Mouse (Mus musculus) MEL (cell line): ENCODE data around the gene Kcnj4. TPM values are rescaled to one million over a fixed set of nuclear protein-coding genes. Genes with fewer than 3 reads are reported as not detected.

Experiments
- DNase-seq: peaks from one replicate; pipeline ENCODE4 v3.0.0; 2011; ENCODE audit warnings: low read depth, low spot score
- H3K27ac ChIP-seq: 2 replicates; pipeline ENCODE4 v1.5.1; 2012; ENCODE audit warnings: low read depth, mild to moderate bottlenecking, control low read depth, low read length, moderate library complexity; ENCODE audit not compliant: control insufficient read depth
- H3K27me3 ChIP-seq, 2 experiments: fragments of 150-350 bp in 1 of 2; sonication (generic) in 1 of 2; 2 replicates each; pipeline ENCODE4 v1.6.1; 2012; ENCODE audit warnings: low read length in 2 of 2, mild to moderate bottlenecking in 2 of 2, improper control_type of control experiment in 1 of 2, moderate library complexity in 1 of 2; ENCODE audit not compliant: insufficient read depth in 2 of 2, control insufficient read depth in 1 of 2
- H3K36me3 ChIP-seq, 2 experiments: 2 replicates each; pipeline ENCODE4 v1.6.1; 2012 to 2014; ENCODE audit warnings: low read length in 2 of 2, improper control_type of control experiment in 1 of 2, inconsistent platforms in 1 of 2, mild to moderate bottlenecking in 1 of 2; ENCODE audit not compliant: insufficient read depth in 2 of 2, control insufficient read depth in 1 of 2
- H3K4me1 ChIP-seq, 2 experiments: fragments of 150-350 bp in 1 of 2; sonication (generic) in 1 of 2; 2 replicates each; pipeline ENCODE4 v1.6.1; 2012; ENCODE audit warnings: low read length in 2 of 2, improper control_type of control experiment in 1 of 2, mild to moderate bottlenecking in 1 of 2; ENCODE audit not compliant: insufficient read depth in 2 of 2, control insufficient read depth in 1 of 2
- H3K4me3 ChIP-seq, 2 experiments: fragments of 150-350 bp in 1 of 2; sonication (generic) in 1 of 2; 2 replicates each; pipeline ENCODE4 v1.5.1; 2012; ENCODE audit warnings: low read depth in 2 of 2, low read length in 2 of 2, mild to moderate bottlenecking in 2 of 2, moderate library complexity in 2 of 2, control low read depth in 1 of 2, improper control_type of control experiment in 1 of 2; ENCODE audit not compliant: control insufficient read depth in 1 of 2, insufficient read depth in 1 of 2
- H3K79me2 ChIP-seq: 2 replicates; pipeline ENCODE4 v1.6.1; 2012; ENCODE audit warnings: mild to moderate bottlenecking, low read length, moderate library complexity; ENCODE audit not compliant: control insufficient read depth, poor library complexity, insufficient read depth
- H3K9ac ChIP-seq: 2 replicates; pipeline ENCODE4 v1.6.1; 2012; ENCODE audit warnings: low read depth, mild to moderate bottlenecking, control low read depth, low read length, moderate library complexity; ENCODE audit not compliant: control insufficient read depth, poor library complexity, severe bottlenecking
- H3K9me3 ChIP-seq: fragments of 150-350 bp; sonication (generic); replicated peaks from 2 replicates; pipeline ENCODE4 v1.6.1; 2012; ENCODE audit warnings: mild to moderate bottlenecking, low read length, improper control_type of control experiment, moderate library complexity; ENCODE audit not compliant: insufficient read depth
- CTCF ChIP-seq, 3 experiments: IDR thresholded peaks in 2 of 3; conservative IDR thresholded peaks in 1 of 3; 2 replicates each; pipeline ENCODE4 v1.5.1; 2011 to 2012; ENCODE audit warnings: low read length in 3 of 3, low read depth in 2 of 3, mild to moderate bottlenecking in 2 of 3, improper control_type of control experiment in 1 of 3, inconsistent platforms in 1 of 3, mixed read lengths in 1 of 3, moderate library complexity in 1 of 3; ENCODE audit not compliant: control insufficient read depth in 1 of 3, insufficient read depth in 1 of 3, poor library complexity in 1 of 3, severe bottlenecking in 1 of 3
- E2F4 ChIP-seq: IDR thresholded peaks from 2 replicates; pipeline ENCODE4 v1.6.1; 2011; ENCODE audit warnings: low read depth, low read length, improper control_type of control experiment, borderline replicate concordance
- EP300 ChIP-seq, 2 experiments: IDR thresholded peaks; 2 replicates each; pipeline ENCODE4 v1.6.1; 2011; ENCODE audit warnings: improper control_type of control experiment in 2 of 2, low read length in 2 of 2, low read depth in 1 of 2, mild to moderate bottlenecking in 1 of 2
- GATA1 ChIP-seq: IDR thresholded peaks from 2 replicates; pipeline ENCODE4 v1.6.1; 2011; ENCODE audit warnings: low read depth, low read length, improper control_type of control experiment
- JUND ChIP-seq: IDR thresholded peaks from 2 replicates; pipeline ENCODE4 v1.6.1; 2011; ENCODE audit warnings: low read depth, mild to moderate bottlenecking, improper control_type of control experiment, low read length
- KAT2A ChIP-seq: conservative IDR thresholded peaks from 2 replicates; pipeline ENCODE4 v1.6.1; 2012; ENCODE audit warnings: low read depth, low read length, improper control_type of control experiment, inconsistent platforms
- MAFK ChIP-seq: IDR thresholded peaks from 2 replicates; pipeline ENCODE4 v1.6.1; 2011; ENCODE audit warnings: low read depth, mild to moderate bottlenecking, low read length, improper control_type of control experiment, borderline replicate concordance
- MEF2A ChIP-seq: IDR thresholded peaks from 2 replicates; pipeline ENCODE4 v1.6.1; 2014; ENCODE audit warnings: low read depth, mild to moderate bottlenecking, inconsistent platforms, low read length, improper control_type of control experiment; ENCODE audit not compliant: poor library complexity, insufficient replicate concordance, severe bottlenecking; ENCODE audit errors: extremely low read depth
- MYC ChIP-seq: IDR thresholded peaks from 2 replicates; pipeline ENCODE4 v1.6.1; 2011; ENCODE audit warnings: low read depth, mild to moderate bottlenecking, low read length, improper control_type of control experiment, moderate library complexity
- NRF1 ChIP-seq: IDR thresholded peaks from 2 replicates; pipeline ENCODE4 v1.6.1; 2014; ENCODE audit warnings: low read depth, mild to moderate bottlenecking, inconsistent platforms, low read length, improper control_type of control experiment, moderate library complexity; ENCODE audit not compliant: poor library complexity, insufficient read depth, severe bottlenecking
- POLR2AphosphoS2 ChIP-seq: IDR thresholded peaks from 2 replicates; pipeline ENCODE4 v1.6.1; 2011; ENCODE audit warnings: low read length, improper control_type of control experiment
- RAD21 ChIP-seq: IDR thresholded peaks from 2 replicates; pipeline ENCODE4 v1.6.1; 2011; ENCODE audit warnings: mild to moderate bottlenecking, low read depth, low read length, improper control_type of control experiment
- RCOR1 ChIP-seq: IDR thresholded peaks from 2 replicates; pipeline ENCODE4 v1.6.1; 2012; ENCODE audit warnings: low read depth, mild to moderate bottlenecking, inconsistent platforms, low read length, improper control_type of control experiment
- SMC3 ChIP-seq: IDR thresholded peaks from 2 replicates; pipeline ENCODE4 v1.6.1; 2011; ENCODE audit warnings: low read depth, low read length, improper control_type of control experiment
- TCF12 ChIP-seq: IDR thresholded peaks from 2 replicates; pipeline ENCODE4 v1.6.1; 2014; ENCODE audit warnings: low read depth, mild to moderate bottlenecking, inconsistent platforms, low read length, improper control_type of control experiment, moderate library complexity
- ZMIZ1 ChIP-seq: IDR thresholded peaks from 2 replicates; pipeline ENCODE4 v1.6.1; 2012; ENCODE audit warnings: low read depth, mild to moderate bottlenecking, inconsistent platforms, low read length, improper control_type of control experiment, moderate library complexity
- ZNF384 ChIP-seq: IDR thresholded peaks from 2 replicates; pipeline ENCODE4 v1.6.1; 2012; ENCODE audit warnings: low read depth, mild to moderate bottlenecking, inconsistent platforms, low read length, improper control_type of control experiment
- polyA plus RNA-seq, 2 experiments: library from polyadenylated mRNA; stranded (reverse) in 1 of 2; unstranded in 1 of 2; fragments of >175 nt in 1 of 2; fragments of >200 nt in 1 of 2; gene quantifications; 2 replicates each; pipeline versions ENCODE4 v1.2.1 to v1.2.4; 2012; ENCODE audit warnings: low replicate concordance in 2 of 2, low read depth in 1 of 2; ENCODE audit not compliant: insufficient read length in 2 of 2, insufficient read depth in 1 of 2, missing spikeins in 1 of 2
- total RNA-seq: library from RNA; depleted of rRNA; stranded (reverse); fragments of 300-350 nt; gene quantifications from 2 replicates; pipeline ENCODE4 v1.2.3, GENCODE M21; 2012

The Kcnj4 gene
- total and polyA plus RNA-seq, 3 experiments: 0.07 TPM; not detected in 2

- Histone ChIP-seq H3K4me3 (no peak overlapping the region), H3K36me3 (no peaks in the 10 kb centered on the region), H3K9me3 (no peaks in the 10 kb centered on the region), H3K79me2 (no peaks in the 10 kb centered on the region), H3K4me1 (no peaks in the 10 kb centered on the region), H3K27ac (no peak overlapping the region), H3K9ac (no peak overlapping the region), H3K27me3 (no peaks in the 10 kb centered on the region)
- DNase-seq: no peak
- TF ChIP-seq RAD21 (no peak), NRF1 (no peak), MYC (no peak), JUND (no peak), TCF12 (no peak), POLR2AphosphoS2 (no peak), EP300 (IDR thresholded peaks at IDR 0.05; ENCODE audit: low read depth in 1 of 2, low read length in 2 of 2) (no peak), CTCF (IDR thresholded peaks at IDR 0.05 in 2 of 3, conservative IDR thresholded peaks at IDR 0.05 in 1 of 3; ENCODE audit: control insufficient read depth in 1 of 3, insufficient read depth in 1 of 3, low read depth in 2 of 3, low read length in 3 of 3, poor library complexity in 1 of 3, severe bottlenecking in 1 of 3) (no peak), ZMIZ1 (no peak)
These were observed 5.0 kb upstream of the Kcnj4 start for GRCm38 (mm10) chr15:79509998-79510397.

GRCm38 (mm10) chr15:79507055-79507828 is 2.2 kb upstream of the Kcnj4 start:
- no peaks in the 10 kb centered on the region for H3K27me3 ChIP-seq
- H3K9ac ChIP-seq: no peak overlapping the region
- no peak overlapping the region for H3K4me3 ChIP-seq
- H3K27ac ChIP-seq: no peak overlapping the region
- no peaks in the 10 kb centered on the region for H3K9me3 ChIP-seq
- H3K36me3 ChIP-seq: no peaks in the 10 kb centered on the region
- no peak for DNase-seq
- H3K79me2 ChIP-seq: no peaks in the 10 kb centered on the region
- TF ChIP-seq RCOR1 (no peak), GATA1 (no peak), MEF2A (no peak), MAFK (no peak), KAT2A (no peak), E2F4 (no peak), CTCF (IDR thresholded peaks at IDR 0.05 in 2 of 3, conservative IDR thresholded peaks at IDR 0.05 in 1 of 3; ENCODE audit: control insufficient read depth in 1 of 3, insufficient read depth in 1 of 3, low read depth in 2 of 3, low read length in 3 of 3, poor library complexity in 1 of 3, severe bottlenecking in 1 of 3) (no peak), ZNF384 (no peak), SMC3 (no peak)
- TF ChIP-seq, all 39 proteins: peak for 0
- H3K4me1 ChIP-seq: no peaks in the 10 kb centered on the region
